Mouse (Mus musculus) heart, adult 8-10 months (tissue): ENCODE measurements around the gene Gm11937. TPM values are rescaled to one million over a fixed set of nuclear protein-coding genes. Genes with fewer than 3 reads are reported as not detected.

Experiments
- DNase-seq: peaks from one replicate; pipeline ENCODE4 v3.0.0; 2022; ENCODE audit warnings: low spot score
- total RNA-seq, 4 experiments: library from RNA; stranded (reverse); gene quantifications; 2 replicates each; pipeline ENCODE4 v1.2.4; 2022

The Gm11937 gene
- total RNA-seq, 4 experiments from 2014 or later, result not detected

DNA sequence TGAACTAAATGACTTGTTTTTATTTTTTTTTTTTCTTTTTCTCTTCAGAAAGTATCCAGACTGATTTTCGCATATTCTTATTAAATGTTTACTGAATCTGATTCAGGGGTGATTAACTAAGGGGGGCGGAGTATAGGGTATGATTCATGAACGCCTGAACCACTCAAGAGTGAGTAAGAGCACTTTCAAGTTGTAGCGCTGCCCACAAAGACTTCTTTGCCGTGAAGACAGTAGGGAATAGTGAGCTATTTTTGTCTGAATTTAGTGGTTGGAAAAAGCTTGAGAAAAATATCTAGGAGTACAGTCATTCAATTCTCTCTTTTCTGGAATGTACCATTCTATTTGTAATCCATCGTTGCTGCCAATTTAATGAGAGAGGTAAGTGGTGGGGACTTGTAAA lies 28.4 kb downstream of the Gm11937 start:
- no peak for DNase-seq

DNA sequence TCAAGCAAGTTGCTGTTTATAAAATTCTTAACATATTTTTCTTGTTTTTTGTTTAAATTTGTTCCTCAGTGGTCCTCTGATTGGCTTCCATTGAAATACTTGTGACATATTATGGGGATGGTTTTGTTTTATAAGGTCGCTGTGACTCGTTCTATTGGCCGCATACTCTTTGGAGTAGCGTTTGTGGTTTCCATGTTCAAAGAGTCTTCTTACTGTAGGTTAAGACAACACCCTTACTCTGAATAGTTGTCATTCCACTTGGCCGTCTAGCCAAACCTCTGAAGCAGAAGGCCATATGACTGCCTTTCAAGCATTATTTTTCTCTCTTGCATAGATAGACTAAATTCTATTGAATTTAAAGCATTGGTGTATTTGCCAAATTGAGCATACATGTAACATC lies 28.9 kb downstream of the Gm11937 start:
- no peak for DNase-seq

DNA sequence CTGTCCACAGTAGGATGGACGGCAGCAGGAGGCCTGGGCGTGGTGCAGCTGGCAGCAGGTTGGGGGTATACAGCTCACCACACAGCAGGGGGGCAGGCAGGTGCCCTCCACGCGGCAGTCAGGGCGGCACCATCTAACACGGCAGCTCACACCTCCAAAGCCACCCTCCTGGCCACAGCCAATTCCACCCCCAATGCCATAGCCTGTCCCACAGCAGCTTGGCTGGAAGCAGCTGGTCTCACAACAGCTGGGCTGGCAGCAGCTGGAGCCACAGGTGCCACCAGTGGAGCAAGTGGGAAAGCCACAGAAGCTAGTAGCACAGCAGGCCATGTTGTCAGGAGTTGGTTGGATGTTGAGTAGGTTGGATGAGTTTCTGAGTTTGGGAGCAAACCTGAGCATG lies 29.4 kb downstream of the Gm11937 start, which contains the start of gene Krtap1-5:
Gene Krtap1-5, minus strand, starts transcription at position 381 of the 400 bp plus-strand sequence.
- no peak for DNase-seq

DNA sequence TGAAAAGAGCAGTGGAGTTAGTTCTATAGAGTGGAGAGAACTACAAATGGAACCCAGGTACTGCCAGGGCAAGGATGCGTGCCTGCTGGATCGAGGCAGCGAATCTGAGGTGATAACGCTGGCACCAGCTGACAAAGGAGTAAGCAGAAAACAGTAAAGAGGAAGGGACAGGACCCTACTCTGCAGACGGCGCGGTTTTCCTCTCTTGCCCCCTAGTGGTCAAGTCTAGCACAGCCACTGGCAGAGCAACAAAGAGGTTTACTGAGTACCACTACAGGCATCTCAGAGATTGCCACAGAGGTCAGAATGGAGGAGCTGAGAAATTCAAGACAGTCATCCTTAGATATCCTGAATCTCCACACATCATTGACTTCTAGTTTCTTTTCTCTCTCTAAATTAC lies 35.9 kb downstream of the Gm11937 start:
- DNase-seq, result peak; percentile 26

DNA sequence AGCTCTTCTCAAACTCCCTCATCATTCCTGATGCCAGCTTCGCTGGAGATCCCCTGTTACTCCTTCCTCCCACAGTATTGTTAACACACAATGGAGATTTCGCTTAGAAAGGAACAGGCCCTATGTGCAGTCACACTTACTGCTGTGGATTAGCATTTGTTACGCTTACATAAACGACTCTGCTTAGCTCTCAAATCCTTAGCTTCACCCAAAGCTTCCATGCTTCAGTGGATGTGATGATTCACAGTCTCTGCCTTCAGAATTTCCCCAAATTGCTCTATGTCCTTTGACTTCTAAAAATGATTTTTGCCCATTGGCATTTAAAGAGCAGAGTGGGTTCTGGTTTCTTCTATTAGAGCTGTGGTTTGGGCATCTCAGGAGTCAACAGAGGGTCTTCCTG lies 36.8 kb downstream of the Gm11937 start:
- DNase-seq, result no peak

DNA sequence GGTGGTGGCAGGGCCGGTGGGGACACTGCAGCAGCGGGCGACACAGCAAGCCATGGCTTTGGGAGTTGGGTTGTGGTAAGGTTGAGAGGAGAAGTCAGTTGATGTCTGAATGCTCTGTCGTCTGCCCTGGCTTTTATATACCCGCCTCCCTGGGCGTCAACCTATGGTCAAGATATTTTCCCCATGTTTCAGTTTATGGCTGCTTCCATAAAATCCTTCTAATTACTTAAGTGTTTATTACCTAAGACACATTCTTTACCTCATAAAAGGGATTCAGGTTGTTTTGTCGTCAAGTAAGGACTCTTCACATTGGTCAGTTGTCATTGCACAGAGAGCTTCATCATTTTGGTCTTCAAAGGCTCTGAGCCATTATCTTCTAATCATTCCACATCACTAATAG lies 43.5 kb downstream of the Gm11937 start, which contains the start of gene Krtap3-1:
Gene Krtap3-1, minus strand, starts transcription at position 101 of the 400 bp plus-strand sequence.
- DNase-seq, result no peak

DNA sequence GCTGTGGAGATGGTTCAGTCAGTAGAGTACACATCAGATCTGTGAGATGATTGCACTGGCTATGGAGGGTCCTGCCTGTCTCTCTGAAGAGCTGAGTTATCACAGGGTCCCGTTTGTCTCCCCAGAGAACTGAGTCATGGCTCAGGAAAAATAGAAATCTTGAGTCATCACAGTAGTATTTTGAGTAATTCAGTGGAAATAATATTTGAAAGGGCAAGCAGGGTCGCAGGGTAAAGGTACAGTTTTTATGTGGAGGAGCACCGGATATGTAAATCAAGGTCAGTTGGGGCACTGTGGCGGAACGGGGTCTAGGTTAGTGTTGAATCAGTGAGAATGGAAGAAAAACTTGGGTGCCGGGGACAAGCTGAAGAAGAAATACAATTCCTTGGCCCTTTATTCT lies 47.4 kb downstream of the Gm11937 start:
- DNase-seq, result no peak

Other genes starting within 250 kb of the Gm11937 start
- gene Krt28, start 235.3 kb downstream of the Gm11937 start, total RNA-seq, result not detected
- 1 to 10 TPM; 3.3 to 5.8 (median 5.0) TPM for gene Krt10, start 220.8 kb downstream of the Gm11937 start, total RNA-seq
- not detected for gene Krt12, start 187.9 kb downstream of the Gm11937 start, total RNA-seq
- gene Krt20, start 172.0 kb downstream of the Gm11937 start, total RNA-seq, result not detected
- gene Krt23, start 117.1 kb downstream of the Gm11937 start, total RNA-seq, result not detected
- gene Krt39, start 88.9 kb downstream of the Gm11937 start, total RNA-seq, result not detected
- gene Krt40, start 67.0 kb downstream of the Gm11937 start, total RNA-seq, result not detected
- gene Krtap3-3, start 59.3 kb downstream of the Gm11937 start, total RNA-seq, result not detected
- gene Krtap3-2, start 53.3 kb downstream of the Gm11937 start, total RNA-seq, result not detected
- gene Gm11939, start 50.7 kb downstream of the Gm11937 start, total RNA-seq, result not detected
- not detected for gene Krtap3-1, start 43.6 kb downstream of the Gm11937 start, total RNA-seq
- gene Krtap1-5, start 29.2 kb downstream of the Gm11937 start, total RNA-seq, result not detected
- gene Krtap1-4, start 26.5 kb downstream of the Gm11937 start, total RNA-seq, result not detected
- gene Krtap1-3, start 18.9 kb downstream of the Gm11937 start, total RNA-seq, result not detected
- not detected for gene Krtap9-3, start 12.1 kb downstream of the Gm11937 start, total RNA-seq
- gene Gm11938, start 6.9 kb downstream of the Gm11937 start, total RNA-seq, result not detected
- gene Krtap2-4, start 4.7 kb upstream of the Gm11937 start, total RNA-seq, result not detected
- not detected for gene Gm11562, start 10.2 kb upstream of the Gm11937 start, total RNA-seq
- not detected for gene Krtap4-1, start 18.0 kb upstream of the Gm11937 start, total RNA-seq
- gene Krtap4-2, start 24.9 kb upstream of the Gm11937 start, total RNA-seq, result not detected
- gene Krtap4-7, start 33.9 kb upstream of the Gm11937 start, total RNA-seq, result not detected
- not detected for gene Gm11555, start 40.0 kb upstream of the Gm11937 start, total RNA-seq
- gene Gm11563, start 48.8 kb upstream of the Gm11937 start, total RNA-seq, result not detected
- not detected for gene Krtap4-6, start 55.8 kb upstream of the Gm11937 start, total RNA-seq
- gene Gm14190, start 80.6 kb upstream of the Gm11937 start, total RNA-seq, result not detected
- not detected for gene Gm14180, start 124.1 kb upstream of the Gm11937 start, total RNA-seq
- not detected for gene Gm11595, start 162.7 kb upstream of the Gm11937 start, total RNA-seq
- not detected for gene Krtap4-8, start 170.5 kb upstream of the Gm11937 start, total RNA-seq
- gene Krtap4-9, start 175.0 kb upstream of the Gm11937 start, total RNA-seq, result not detected
- not detected for gene Gm11596, start 183.3 kb upstream of the Gm11937 start, total RNA-seq
- not detected for gene Gm11569, start 188.7 kb upstream of the Gm11937 start, total RNA-seq
- not detected for gene Gm11554, start 194.3 kb upstream of the Gm11937 start, total RNA-seq
- not detected for gene Krtap4-13, start 199.7 kb upstream of the Gm11937 start, total RNA-seq
- not detected for gene Gm11564, start 205.5 kb upstream of the Gm11937 start, total RNA-seq
- not detected for gene 2300003K06Rik, start 227.9 kb upstream of the Gm11937 start, total RNA-seq
- not detected for gene Krtap4-16, start 241.4 kb upstream of the Gm11937 start, total RNA-seq
- not detected for gene Gm11568, start 247.7 kb upstream of the Gm11937 start, total RNA-seq